Mouse (Mus musculus) G1E (cell line): ENCODE results near the gene Zfp867. TPM values are rescaled to one million over a fixed set of nuclear protein-coding genes. Genes with fewer than 3 reads are reported as not detected.

Experiments used
- ATAC-seq: 2 replicates; pipeline ENCODE4 v1.8.0; 2016; ENCODE audit warnings: mild to moderate bottlenecking; ENCODE audit not compliant: insufficient number of reproducible peaks, poor library complexity, low FRiP score, severe bottlenecking; ENCODE audit errors: extremely low read depth
- DNase-seq: peaks from one replicate; pipeline ENCODE4 v3.0.0; 2012; ENCODE audit warnings: low spot score
- H3K27me3 ChIP-seq: 2 replicates; pipeline ENCODE4 v1.6.1; 2012; ENCODE audit warnings: mild to moderate bottlenecking, low read length, inconsistent platforms; ENCODE audit not compliant: insufficient read depth
- H3K36me3 ChIP-seq: replicated peaks from 2 replicates; pipeline ENCODE3; 2012; ENCODE audit warnings: mild to moderate bottlenecking, inconsistent platforms
- H3K4me1 ChIP-seq: 2 replicates; pipeline ENCODE4 v1.6.1; 2012; ENCODE audit warnings: low read depth, low read length, inconsistent platforms, mixed read lengths; ENCODE audit not compliant: insufficient read depth
- H3K4me3 ChIP-seq: 2 replicates; pipeline ENCODE4 v1.5.1; 2012; ENCODE audit warnings: low read depth, mild to moderate bottlenecking, inconsistent platforms, low read length, moderate library complexity, mixed read lengths
- H3K9me3 ChIP-seq: replicated peaks from 2 replicates; pipeline ENCODE4 v1.6.1; 2012; ENCODE audit warnings: inconsistent platforms
- CTCF ChIP-seq: IDR thresholded peaks from 2 replicates; pipeline ENCODE4 v1.5.1; 2012; ENCODE audit warnings: low read depth, low read length, inconsistent platforms, mixed read lengths
- GATA1 ChIP-seq: IDR thresholded peaks from 2 replicates; pipeline ENCODE4 v1.6.1; 2012; ENCODE audit warnings: borderline replicate concordance, low read length, inconsistent platforms, mixed read lengths
- GATA2 ChIP-seq: IDR thresholded peaks from 2 replicates; pipeline ENCODE4 v1.6.1; 2012; ENCODE audit warnings: low read depth, low read length, inconsistent platforms, borderline replicate concordance
- POLR2AphosphoS5 ChIP-seq: IDR thresholded peaks from 2 replicates; pipeline ENCODE4 v1.6.1; 2012; ENCODE audit warnings: low read depth, low read length, inconsistent platforms; ENCODE audit not compliant: insufficient replicate concordance
- TAL1 ChIP-seq: conservative IDR thresholded peaks from 2 replicates; pipeline ENCODE4 v1.6.1; 2012; ENCODE audit warnings: low read depth, low read length, inconsistent platforms, mixed read lengths
- polyA plus RNA-seq: library from polyadenylated mRNA; stranded (reverse); fragments of >175 nt; gene quantifications from 2 replicates; pipeline ENCODE4 v1.2.3, GENCODE M21; 2012
- total RNA-seq, 2 experiments: library from RNA; stranded (forward) in 1 of 2; stranded (reverse) in 1 of 2; fragments of 200-1000 nt in 1 of 2; fragments of >200 nt in 1 of 2; fragmentation: Nextera tagmentation in 1 of 2; gene quantifications; 2 replicates each; pipeline ENCODE4 v1.2.3; 2014 to 2017

The Zfp867 gene
- total and polyA plus RNA-seq, 3 experiments, result 0.07 to 4.5 (median 4.2) TPM

DNA sequence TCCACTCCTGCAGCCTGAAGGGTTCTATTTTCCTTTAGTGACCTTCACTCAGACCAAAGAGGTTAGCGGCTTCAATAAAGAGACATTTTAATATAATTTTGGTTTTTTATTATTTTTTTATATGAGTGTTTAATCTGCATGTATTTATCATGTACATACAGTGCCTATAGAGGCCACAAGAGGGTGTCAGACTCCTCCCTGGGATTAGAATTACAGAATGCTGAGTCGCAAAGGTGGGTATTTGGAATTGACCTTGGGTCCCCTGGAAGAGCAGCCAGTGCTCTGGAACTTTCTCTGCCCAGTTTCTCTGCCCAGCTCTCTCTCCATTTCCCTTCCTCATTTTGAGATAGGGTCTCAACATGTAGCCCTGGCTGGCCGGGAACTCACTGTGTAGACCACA lies 41.3 kb upstream of the Zfp867 start:
- Histone ChIP-seq H3K4me3 (no peak overlapping the region), H3K27me3 (peaks cover 7% of the 10 kb centered on the region), H3K36me3 (peaks cover 38% of the 10 kb centered on the region), H3K4me1 (no peaks in the 10 kb centered on the region), H3K9me3 (no peaks in the 10 kb centered on the region)
- no peak for DNase-seq
- no peak for ATAC-seq
- no peak for TF ChIP-seq TAL1
- no peak for TF ChIP-seq GATA1
- no peak for TF ChIP-seq CTCF
- TF ChIP-seq GATA2, result no peak
- TF ChIP-seq POLR2AphosphoS5, result no peak

GRCm38 (mm10) chr11:59512733-59513132 lies 40.5 kb upstream of the Zfp867 start:
- no peak overlapping the region for H3K4me3 ChIP-seq
- DNase-seq (no peak), ATAC-seq (no peak)
- peaks cover 46% of the 10 kb centered on the region for H3K36me3 ChIP-seq
- H3K27me3 ChIP-seq, result peaks cover 5% of the 10 kb centered on the region
- no peaks in the 10 kb centered on the region for H3K9me3 ChIP-seq
- peaks cover 4% of the 10 kb centered on the region; the same call in 1 of the 2 replicates for H3K4me1 ChIP-seq
- TF ChIP-seq TAL1, result no peak

DNA sequence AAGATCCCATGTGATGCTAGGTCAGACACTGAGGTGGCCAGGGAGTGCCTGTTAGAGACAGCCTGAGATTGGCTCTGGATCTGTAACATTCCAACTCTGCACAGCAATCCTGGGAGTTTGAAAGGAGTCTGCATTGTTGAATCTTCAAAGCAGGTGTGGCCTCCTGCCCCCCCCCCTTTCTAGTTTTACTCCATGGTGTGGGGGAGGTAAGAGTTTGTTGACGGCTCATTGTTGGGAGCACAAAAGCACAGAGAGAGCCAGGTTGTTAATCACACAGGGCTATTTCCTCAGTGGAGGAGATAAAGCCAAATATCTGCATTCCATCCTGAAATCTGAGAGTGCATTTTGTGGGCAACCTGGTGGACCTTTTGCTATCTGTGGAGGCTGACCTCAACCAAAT lies 39.3 kb upstream of the Zfp867 start:
- no peak for DNase-seq
- TF ChIP-seq POLR2AphosphoS5 (no peak), GATA2 (no peak), CTCF (no peak), TAL1 (no peak), GATA1 (no peak)
- Histone ChIP-seq H3K27me3 (peaks cover 5% of the 10 kb centered on the region), H3K9me3 (no peaks in the 10 kb centered on the region), H3K4me3 (no peak overlapping the region), H3K36me3 (peaks cover 58% of the 10 kb centered on the region), H3K4me1 (peaks cover 14% of the 10 kb centered on the region)
- no peak for ATAC-seq

DNA sequence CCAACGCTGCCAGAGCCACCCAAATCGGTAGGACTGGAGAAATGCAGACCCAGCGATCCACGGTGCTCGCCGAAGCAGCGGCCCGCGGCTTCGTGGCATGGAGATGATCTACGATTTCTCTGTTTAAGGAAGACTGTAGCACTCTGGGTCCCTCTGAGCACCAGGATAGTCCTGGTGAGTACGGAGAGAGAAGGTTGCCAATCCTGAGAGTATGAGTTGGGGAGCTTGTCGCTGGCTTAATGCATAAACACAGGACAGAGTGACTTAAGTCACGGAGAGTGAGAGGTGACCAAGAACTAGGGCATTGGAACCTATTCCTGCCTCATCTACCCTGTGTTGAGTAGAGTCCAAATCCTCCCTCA lies 34.4 kb upstream of the Zfp867 start:
- no peak for ATAC-seq

DNA sequence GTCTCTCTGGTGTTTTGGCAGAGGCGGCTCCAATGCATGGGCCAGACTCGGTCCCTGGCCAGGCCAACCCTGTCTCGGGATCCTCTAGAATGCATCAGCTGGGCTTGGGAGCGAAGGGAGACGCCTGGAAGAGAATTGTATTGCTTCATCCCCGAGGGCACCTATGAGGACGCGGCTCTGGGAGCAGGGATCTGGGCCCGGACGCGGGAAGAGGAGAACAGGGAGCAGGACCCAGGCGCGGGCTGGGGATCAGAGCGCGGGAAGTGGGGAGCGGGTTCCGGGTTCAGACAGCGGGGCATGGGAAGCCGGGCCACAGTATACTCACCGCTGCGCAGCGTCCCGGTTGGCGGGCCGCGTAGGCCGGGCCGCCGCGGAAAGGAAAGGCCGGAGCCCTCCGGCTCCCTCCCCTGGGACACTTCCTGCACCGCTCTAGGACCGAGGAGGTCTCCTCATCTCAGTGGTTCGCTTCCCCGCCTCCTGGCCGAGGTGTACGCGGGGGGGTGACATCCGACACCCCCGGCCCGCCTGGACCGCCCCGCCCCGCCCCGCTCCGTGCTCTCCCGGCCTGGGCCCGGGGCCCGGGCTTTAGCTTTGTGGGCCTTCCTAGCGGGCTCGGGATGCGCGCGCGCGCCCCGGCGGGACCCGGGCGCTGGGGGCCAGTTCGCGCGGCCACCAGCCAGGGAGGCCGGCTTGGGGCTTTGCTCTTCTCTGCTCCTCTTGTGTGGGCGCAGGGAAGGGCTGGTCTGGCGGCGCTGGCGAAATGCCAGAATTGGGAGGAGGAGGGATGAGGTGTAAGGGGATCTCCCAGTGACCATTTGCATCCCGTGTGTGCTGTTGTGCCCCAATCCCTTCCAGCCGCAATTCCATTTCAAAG lies 33.8 kb upstream of the Zfp867 start:
- ATAC-seq, result peak; percentile 55
- TF ChIP-seq POLR2AphosphoS5 (no peak), GATA2 (no peak), GATA1 (no peak), CTCF (no peak), TAL1 (no peak)
- Histone ChIP-seq H3K4me3 (peak overlapping the region; percentile 86), H3K4me1 (peaks cover 39% of the 10 kb centered on the region), H3K27me3 (no peaks in the 10 kb centered on the region), H3K9me3 (no peaks in the 10 kb centered on the region), H3K36me3 (peaks cover 83% of the 10 kb centered on the region)
- DNase-seq, result peak; percentile 84

More for the DNA sequence above, 34.4 kb upstream of the Zfp867 start:
- DNase-seq, result no peak
- Histone ChIP-seq H3K27me3 (no peaks in the 10 kb centered on the region), H3K9me3 (no peaks in the 10 kb centered on the region), H3K36me3 (peaks cover 83% of the 10 kb centered on the region), H3K4me3 (peak overlapping the region; percentile 86), H3K4me1 (peaks cover 39% of the 10 kb centered on the region)
- TF ChIP-seq POLR2AphosphoS5, result no peak
- no peak for TF ChIP-seq CTCF
- no peak for TF ChIP-seq TAL1
- TF ChIP-seq GATA1, result no peak
- TF ChIP-seq GATA2, result no peak

- Histone ChIP-seq H3K36me3 (peaks cover 83% of the 10 kb centered on the region), H3K4me1 (peaks cover 39% of the 10 kb centered on the region), H3K27me3 (no peaks in the 10 kb centered on the region), H3K9me3 (no peaks in the 10 kb centered on the region), H3K4me3 (peak overlapping the region; percentile 86)
- TF ChIP-seq POLR2AphosphoS5, result no peak
- TF ChIP-seq GATA1, result no peak
- no peak for TF ChIP-seq GATA2
- no peak for TF ChIP-seq TAL1
- no peak for TF ChIP-seq CTCF
- peak; percentile 84 for DNase-seq
- ATAC-seq, result peak; percentile 77
Observed at GRCm38 (mm10) chr11:59505351-59505838, 33.1 kb upstream of the Zfp867 start.
